Mouse (Mus musculus): ENCODE results near the gene Ccdc28a.

Ccdc28a gene

GRCm38 (mm10) chr10:18234560-18235401, at the start of gene Ccdc28a:
TSS of gene Ccdc28a (minus strand) at chr10:18234998.
- DNase-seq = peak; percentile 89

- no peak for DNase-seq
Observed at GRCm38 (mm10) chr10:18283991-18284390, 49.2 kb upstream of the Ccdc28a start.

GRCm38 (mm10) chr10:18276090-18276734, 41.4 kb upstream of the Ccdc28a start:
- DNase-seq = no peak

- DNase-seq = no peak
Observed at GRCm38 (mm10) chr10:18251345-18251744, 16.5 kb upstream of the Ccdc28a start.

- DNase-seq = no peak
Observed at GRCm38 (mm10) chr10:18243614-18244013, 8.8 kb upstream of the Ccdc28a start.

- DNase-seq = no peak
Observed at GRCm38 (mm10) chr10:18237191-18237590, 2.4 kb upstream of the Ccdc28a start.

GRCm38 (mm10) chr10:18236328-18236927, 1.6 kb upstream of the Ccdc28a start:
- no peak for DNase-seq

GRCm38 (mm10) chr10:18235402-18235747, 577 bp upstream of the Ccdc28a start:
- no peak for DNase-seq

- no peak for DNase-seq
Observed at GRCm38 (mm10) chr10:18233891-18234290, 907 bp downstream of the Ccdc28a start.

- DNase-seq = no peak
Observed at GRCm38 (mm10) chr10:18224386-18224785, 10.4 kb downstream of the Ccdc28a start.

GRCm38 (mm10) chr10:18219351-18219750, 15.4 kb downstream of the Ccdc28a start:
- DNase-seq = no peak

- DNase-seq = no peak
Observed at GRCm38 (mm10) chr10:18214124-18214523, 20.7 kb downstream of the Ccdc28a start.

- no peak for DNase-seq
Observed at GRCm38 (mm10) chr10:18213373-18213772, 21.4 kb downstream of the Ccdc28a start.

- DNase-seq = no peak
Observed at GRCm38 (mm10) chr10:18210726-18211125, 24.1 kb downstream of the Ccdc28a start, which contains the start of gene Ect2l. TSS of gene Ect2l (minus strand) at chr10:18210890.

GRCm38 (mm10) chr10:18210119-18210518, 24.7 kb downstream of the Ccdc28a start:
- no peak for DNase-seq

- no peak for DNase-seq
Observed at GRCm38 (mm10) chr10:18204067-18204466, 30.7 kb downstream of the Ccdc28a start.

GRCm38 (mm10) chr10:18202401-18202800, 32.4 kb downstream of the Ccdc28a start:
- DNase-seq = no peak

GRCm38 (mm10) chr10:18200656-18201055, 34.1 kb downstream of the Ccdc28a start:
- no peak for DNase-seq

- DNase-seq = no peak
Observed at GRCm38 (mm10) chr10:18199919-18200318, 34.9 kb downstream of the Ccdc28a start.

- no peak for DNase-seq
Observed at GRCm38 (mm10) chr10:18198286-18199015, 36.3 kb downstream of the Ccdc28a start.

GRCm38 (mm10) chr10:18197206-18197979, 37.4 kb downstream of the Ccdc28a start:
- peak; percentile 60 for DNase-seq

GRCm38 (mm10) chr10:18194737-18195141, 40.1 kb downstream of the Ccdc28a start:
- DNase-seq = no peak

Measured in right cerebral cortex, postnatal 4 days (tissue).